Mouse (Mus musculus) cerebellum, adult 2 months (tissue): Measurements from ENCODE around the gene Nudt4.

Experiments used
- CTCF ChIP-seq: fragments of 200-500 bp; IDR thresholded peaks from 2 replicates; pipeline ENCODE4 v1.5.1; 2011; ENCODE audit warnings: low read depth, mild to moderate bottlenecking, control low read depth, low read length, moderate library complexity, borderline replicate concordance; ENCODE audit not compliant: insufficient read depth
- POLR2A ChIP-seq: fragments of 200-500 bp; IDR thresholded peaks from 2 replicates; pipeline ENCODE4 v1.6.1; 2011; ENCODE audit warnings: low read length, control low read depth, borderline replicate concordance; ENCODE audit not compliant: insufficient read depth

DNA sequence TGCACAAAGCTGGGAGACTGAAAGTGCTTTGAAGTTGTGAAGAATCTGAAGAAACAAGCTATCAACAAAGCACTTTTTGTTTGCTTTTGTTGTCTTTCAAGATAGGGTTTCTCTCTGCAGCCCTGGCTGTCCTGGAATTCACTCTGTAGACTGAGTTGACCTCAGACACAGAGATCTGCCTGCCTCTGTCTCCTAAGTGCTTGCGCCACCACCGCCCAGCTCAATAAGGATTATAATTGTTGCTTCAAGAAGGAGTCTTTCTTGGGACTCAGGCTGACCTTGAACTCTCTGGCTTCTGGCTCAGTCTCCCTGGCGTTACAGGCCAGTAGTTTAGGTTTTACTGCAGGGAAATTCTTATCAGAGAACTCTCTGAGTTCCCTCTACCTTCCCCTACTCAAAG is 2.8 kb upstream of the Nudt4 start:
- TF ChIP-seq POLR2A (no peak), CTCF (no peak)
